In the genomic region with DNA sequence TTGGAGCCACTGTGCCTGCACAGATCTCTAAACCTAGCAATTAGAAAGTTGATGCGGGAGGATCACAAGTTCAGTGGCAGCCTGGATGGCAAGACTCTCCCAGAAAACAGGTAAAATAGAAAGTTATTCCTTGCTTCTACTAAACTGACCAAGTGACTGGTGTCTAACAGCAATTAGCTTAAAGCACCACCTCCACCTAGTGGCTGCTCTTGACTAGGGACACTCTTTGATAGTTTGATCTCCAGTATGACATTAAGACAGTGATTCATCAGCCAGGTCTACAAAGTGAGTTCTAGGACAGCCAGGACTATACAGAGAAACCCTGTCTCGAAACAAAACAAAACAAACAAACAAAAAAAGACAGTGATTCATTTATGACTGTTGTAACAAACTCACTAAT, we compare ENCODE assay signal across 10 mouse cellular contexts. TPM values are rescaled to one million over a fixed set of nuclear protein-coding genes. Genes with fewer than 3 reads are reported as not detected.
A peak's percentile ranks its signal among the peaks of the same experiment; 100 is the strongest.
DNase-seq lines count a peak whose midpoint lies in the region; ATAC-seq and TF ChIP-seq lines count a peak whose summit lies in the region.
"Had no signal": no experiment of that assay in that cellular context is flagged by ENCODE, and none has a peak within 500 bp of the region (broad histone marks: within the 10 kb centered on the region; RNA-seq: fewer than 3 reads in every experiment).

No protein-coding gene starts in this region.

- no peak for TF ChIP-seq EP300 in liver, embryonic 14.5 days (IDR thresholded peaks at IDR 0.05; ENCODE audit: low read depth)

- ATAC-seq in liver, embryonic 14.5 days (ENCODE audit: insufficient read depth): no peak
- ATAC-seq in liver, embryonic 12.5 days: no peak
- ATAC-seq in megakaryocyte progenitor cell, adult 5-6 weeks (replicated peaks; ENCODE audit: poor library complexity): peak; percentile 86

- no peaks in the 10 kb centered on the region for H3K36me3 ChIP-seq in liver, embryonic 14.5 days (replicated peaks; ENCODE audit: control insufficient read depth, insufficient read depth, low read depth)
- no peaks in the 10 kb centered on the region for H3K36me3 ChIP-seq in liver, embryonic 12.5 days

- H3K9ac ChIP-seq in liver, embryonic 14.5 days (replicated peaks): no peak overlapping the region
- no peak overlapping the region for H3K9ac ChIP-seq in liver, embryonic 12.5 days

- peak; percentile 52 for TF ChIP-seq CTCF in liver, embryonic 14.5 days (IDR thresholded peaks at IDR 0.05; ENCODE audit: low read depth)

- H3K4me3 ChIP-seq in liver, embryonic 14.5 days (ENCODE audit: insufficient read depth in 1 of 2, low read depth in 2 of 2, low read length in 2 of 2): no peak overlapping the region
- H3K4me3 ChIP-seq in liver, embryonic 12.5 days: no peak overlapping the region
- H3K4me3 ChIP-seq: erythroblast, embryonic 14.5 days had no signal

- H3K9me3 ChIP-seq in liver, embryonic 14.5 days (ENCODE audit: control insufficient read depth, low read length): no peaks in the 10 kb centered on the region
- no peaks in the 10 kb centered on the region for H3K9me3 ChIP-seq in liver, embryonic 12.5 days (replicated peaks)

- H3K27ac ChIP-seq in liver, embryonic 14.5 days: no peak overlapping the region
- H3K27ac ChIP-seq in liver, embryonic 12.5 days: no peak overlapping the region

- no peak overlapping the region for H3K4me2 ChIP-seq in liver, embryonic 14.5 days (ENCODE audit: low read depth)
- H3K4me2 ChIP-seq in liver, embryonic 12.5 days: no peak overlapping the region

- peaks cover 0 to 2% of the 10 kb centered on the region in 2 experiments; a peak in 2 of 4 replicates for H3K4me1 ChIP-seq in liver, embryonic 14.5 days (replicated peaks; ENCODE audit: control insufficient read depth in 2 of 2, insufficient read depth in 2 of 2, low read length in 1 of 2)
- peaks cover 3% of the 10 kb centered on the region; the same call in 1 of the 2 replicates for H3K4me1 ChIP-seq in liver, embryonic 12.5 days

- WGBS in liver, embryonic 14.5 days (ENCODE audit: insufficient replicate concordance): 36% methylated on average over 2 of the region's 2 CpGs
- WGBS in liver, embryonic 12.5 days (ENCODE audit: insufficient replicate concordance): 49% methylated on average over 2 of the region's 2 CpGs

- no peaks in the 10 kb centered on the region for H3K27me3 ChIP-seq in liver, embryonic 14.5 days (ENCODE audit: control insufficient read depth, insufficient read depth, low read length)
- peaks cover 4% of the 10 kb centered on the region for H3K27me3 ChIP-seq in liver, embryonic 12.5 days (replicated peaks)

- DNase-seq in cerebellum, postnatal 14 days: peak; percentile 23 to 52
- DNase-seq in cerebellum, adult 8-10 months: no peak
- DNase-seq in liver, embryonic 14.5 days (ENCODE audit: low read depth in 3 of 3, low spot score in 3 of 3): no peak
- DNase-seq in embryo, embryonic 10.5 days (ENCODE audit: low spot score): peak; percentile 58
- no peak for DNase-seq in thymus, postnatal 25 days
- no peak for DNase-seq in right cerebral cortex, postnatal 25 days

RNA-seq across cellular contexts. Expression of gene Arl1, which starts 5.3 kb away (rescaled TPM):
- polyA plus RNA-seq in liver, embryonic 14.5 days (2012; rRNA removed): 16.0 and 23.7 TPM in 2 replicates
- polyA plus RNA-seq in liver, embryonic 14.5 days (2014; fragmentation: Nextera tagmentation; extraction: Ambion mirVana): 57.6 and 59.2 TPM in 2 replicates
- 75.3 and 77.7 TPM in 2 replicates for polyA plus RNA-seq in liver, embryonic 12.5 days (2016; fragmentation: Nextera tagmentation; extraction: Ambion mirVana)
- 101 and 115 TPM in 2 replicates for total RNA-seq in megakaryocyte progenitor cell, adult 5-6 weeks (2015)
- total RNA-seq in megakaryocyte progenitor cell, adult 5-6 weeks (2017): 104 and 116 TPM in 2 replicates

RNA-seq across cellular contexts. Expression of gene Spic, which starts 40.5 kb away (rescaled TPM):
- polyA plus RNA-seq in liver, embryonic 14.5 days (2012; rRNA removed): 2.4 and 3.9 TPM in 2 replicates
- 8.4 and 8.9 TPM in 2 replicates for polyA plus RNA-seq in liver, embryonic 14.5 days (2014; fragmentation: Nextera tagmentation; extraction: Ambion mirVana)
- 3.5 and 5.8 TPM in 2 replicates for polyA plus RNA-seq in liver, embryonic 12.5 days (2016; fragmentation: Nextera tagmentation; extraction: Ambion mirVana)
- total RNA-seq in megakaryocyte progenitor cell, adult 5-6 weeks (2015): 0.39 and 0.42 TPM in 2 replicates
- total RNA-seq in megakaryocyte progenitor cell, adult 5-6 weeks (2017): 0.07 and 0.62 TPM in 2 replicates
- polyA plus RNA-seq: small intestine, adult 2 months had no signal

Comparison
In these comparisons a context has a peak if more than half of its experiments do, and no peak if none do; other contexts are left out.
1. DNase-seq: peak in cerebellum, postnatal 14 days (2 of 2) and embryo, embryonic 10.5 days (single experiment); none in cerebellum, adult 8-10 months (single experiment), liver, embryonic 14.5 days (0 of 3), thymus, postnatal 25 days (single experiment) and right cerebral cortex, postnatal 25 days (single experiment).